Mouse (Mus musculus): ENCODE measurements around the gene Zbtb18.
"Not testable (repeated sequence)": the region's sequence is repeated elsewhere in the genome, so short reads cannot be mapped to it uniquely, and the experiment has no call there.

The Zbtb18 gene

DNA sequence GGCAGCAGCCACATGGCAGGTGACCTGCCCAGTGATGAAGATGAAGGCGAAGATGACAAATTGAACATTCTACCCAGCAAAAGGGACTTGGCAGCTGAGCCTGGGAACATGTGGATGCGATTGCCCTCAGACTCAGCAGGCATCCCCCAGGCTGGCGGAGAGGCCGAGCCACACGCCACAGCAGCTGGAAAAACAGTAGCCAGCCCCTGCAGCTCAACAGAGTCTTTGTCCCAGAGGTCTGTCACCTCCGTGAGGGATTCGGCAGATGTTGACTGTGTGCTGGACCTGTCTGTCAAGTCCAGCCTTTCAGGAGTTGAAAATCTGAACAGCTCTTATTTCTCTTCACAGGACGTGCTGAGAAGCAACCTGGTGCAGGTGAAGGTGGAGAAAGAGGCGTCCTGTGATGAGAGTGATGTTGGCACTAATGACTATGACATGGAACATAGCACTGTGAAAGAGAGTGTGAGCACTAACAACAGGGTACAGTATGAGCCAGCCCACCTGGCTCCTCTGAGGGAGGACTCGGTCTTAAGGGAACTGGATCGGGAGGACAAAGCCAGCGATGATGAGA is 5.5 kb downstream of the Zbtb18 start:
- no peak for DNase-seq (ENCODE audit: low read depth)

DNA sequence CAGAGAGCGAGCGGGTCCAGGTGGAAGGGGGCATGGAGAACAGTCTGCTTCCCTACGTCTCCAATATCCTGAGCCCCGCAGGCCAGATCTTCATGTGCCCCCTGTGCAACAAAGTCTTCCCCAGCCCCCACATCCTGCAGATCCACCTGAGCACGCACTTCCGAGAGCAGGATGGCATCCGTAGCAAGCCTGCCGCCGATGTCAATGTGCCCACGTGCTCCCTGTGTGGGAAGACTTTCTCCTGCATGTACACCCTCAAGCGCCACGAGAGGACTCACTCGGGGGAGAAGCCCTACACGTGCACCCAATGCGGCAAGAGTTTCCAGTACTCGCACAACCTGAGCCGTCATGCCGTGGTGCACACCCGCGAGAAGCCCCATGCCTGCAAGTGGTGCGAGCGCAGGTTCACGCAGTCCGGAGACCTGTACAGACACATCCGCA is 6.0 kb downstream of the Zbtb18 start:
- no peak for DNase-seq (ENCODE audit: low read depth)

DNA sequence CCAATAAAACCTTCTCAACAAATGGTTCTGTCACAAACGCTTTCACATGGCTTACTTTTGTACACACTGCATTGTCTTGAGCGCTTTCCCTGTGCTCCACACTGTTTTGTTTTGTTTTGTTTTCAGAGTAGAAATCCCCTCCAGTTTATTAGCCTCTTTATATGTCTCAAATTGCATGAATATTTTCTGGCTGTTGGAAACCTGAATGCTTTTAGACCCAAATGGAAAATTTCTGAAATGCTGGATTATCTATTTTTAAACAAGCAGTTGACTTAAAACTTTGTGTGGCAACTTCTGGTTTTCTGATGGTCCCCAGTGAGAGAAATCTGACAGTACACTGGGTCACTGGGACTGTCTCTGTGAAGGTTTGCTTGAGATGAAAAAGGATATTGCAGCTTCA is 6.8 kb downstream of the Zbtb18 start:
- no peak for DNase-seq (ENCODE audit: low read depth)

GRCm38 (mm10) chr1:177449857-177450256 is 7.7 kb downstream of the Zbtb18 start:
- not testable (repeated sequence) for DNase-seq (ENCODE audit: low read depth)

GRCm38 (mm10) chr1:177451041-177451440 is 8.9 kb downstream of the Zbtb18 start:
- no peak for DNase-seq (ENCODE audit: low read depth)

DNA sequence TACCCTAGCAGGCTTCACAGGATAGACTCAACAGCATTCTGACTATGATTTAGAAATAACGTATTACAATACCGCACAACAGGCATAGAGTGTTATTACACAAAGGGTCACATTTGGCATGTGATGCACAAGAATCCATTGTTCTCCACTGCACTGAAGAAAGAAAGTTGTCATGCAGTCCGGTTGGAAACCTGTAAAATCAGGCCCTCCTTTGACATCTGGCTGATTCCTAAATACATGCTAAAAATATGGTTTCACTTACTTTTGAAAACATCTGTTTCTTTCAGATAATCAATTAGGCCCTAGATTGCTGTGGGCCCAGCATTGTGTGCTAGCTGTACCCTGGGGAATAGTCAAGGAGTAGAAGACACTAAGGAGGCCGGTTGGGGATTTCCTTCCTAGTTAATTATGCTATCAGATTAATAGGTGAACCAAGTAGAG is 9.9 kb downstream of the Zbtb18 start:
- DNase-seq (ENCODE audit: low read depth) = no peak

- DNase-seq (ENCODE audit: low read depth) = no peak
These were observed 10.8 kb downstream of the Zbtb18 start for GRCm38 (mm10) chr1:177452987-177453386.

GRCm38 (mm10) chr1:177453806-177454205 is 11.7 kb downstream of the Zbtb18 start:
- no peak for DNase-seq (ENCODE audit: low read depth)

GRCm38 (mm10) chr1:177454492-177454891 is 12.3 kb downstream of the Zbtb18 start:
- DNase-seq (ENCODE audit: low read depth) = no peak

DNA sequence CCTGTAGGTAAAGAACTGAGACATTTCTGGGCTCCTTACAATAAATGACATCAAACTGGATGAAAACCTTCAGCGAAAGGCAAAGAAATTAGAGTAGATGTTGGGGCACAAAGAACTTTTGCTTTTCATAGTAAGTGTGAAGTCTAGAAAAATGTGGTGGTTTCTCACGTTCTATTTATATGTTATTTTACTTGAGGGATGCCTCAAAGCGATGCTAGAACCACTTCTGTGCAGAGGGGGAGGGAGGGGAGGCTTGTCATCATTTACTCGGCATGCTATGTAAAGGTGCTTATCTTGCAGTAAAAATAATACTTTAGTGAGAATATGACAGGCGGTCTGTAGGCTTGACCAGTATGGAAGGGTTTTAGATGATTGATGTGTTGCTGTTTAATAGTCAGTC is 13.3 kb downstream of the Zbtb18 start:
- no peak for DNase-seq (ENCODE audit: low read depth)

DNA sequence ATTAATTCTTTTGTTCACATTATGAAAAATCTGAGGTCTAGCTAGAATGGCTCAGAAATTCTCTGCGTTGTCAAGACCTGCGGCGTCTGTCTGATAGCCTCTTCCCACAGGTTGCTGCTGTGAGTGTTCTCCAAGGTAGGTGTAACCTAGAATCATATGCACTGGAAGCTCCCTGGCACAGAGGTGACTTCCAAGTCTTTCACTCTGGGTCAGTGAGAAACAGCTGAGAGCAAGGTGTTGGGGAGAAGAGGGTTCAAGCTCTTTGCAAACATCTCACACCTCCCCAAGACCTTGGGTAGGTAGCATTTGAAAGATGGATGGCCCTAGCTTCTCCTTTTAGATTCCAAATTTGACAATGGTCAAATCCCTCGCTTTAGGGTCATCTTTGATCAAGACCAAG is 14.1 kb downstream of the Zbtb18 start:
- DNase-seq (ENCODE audit: low read depth) = no peak

- DNase-seq (ENCODE audit: low read depth) = no peak
These were observed 14.6 kb downstream of the Zbtb18 start for GRCm38 (mm10) chr1:177456772-177457171.

- DNase-seq (ENCODE audit: low read depth) = no peak
These were observed 15.8 kb downstream of the Zbtb18 start for GRCm38 (mm10) chr1:177457981-177458380.

GRCm38 (mm10) chr1:177458456-177459389 is 16.6 kb downstream of the Zbtb18 start:
- DNase-seq (ENCODE audit: low read depth) = no peak

- DNase-seq (ENCODE audit: low read depth) = no peak
These were observed 17.4 kb downstream of the Zbtb18 start for GRCm38 (mm10) chr1:177459536-177459935.

DNA sequence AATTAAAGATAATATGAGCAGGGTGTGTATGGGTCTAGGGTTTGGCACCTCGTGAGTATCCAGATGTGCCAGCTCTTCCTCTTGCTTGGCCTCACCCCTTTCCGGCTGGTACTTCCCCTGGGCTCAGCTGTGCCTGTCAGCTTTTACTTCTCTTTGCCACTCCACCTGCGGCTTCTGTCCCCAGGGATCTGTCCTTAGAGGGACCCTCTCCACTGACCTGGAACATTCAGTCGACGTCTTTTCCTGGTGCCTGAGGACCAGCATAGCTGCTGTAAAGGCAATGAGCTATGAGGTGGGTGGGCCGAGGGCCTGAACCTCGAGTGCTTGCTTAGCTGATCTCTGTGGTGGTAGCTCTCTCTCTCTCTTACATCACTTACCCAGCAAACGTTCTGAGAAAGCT is 25.0 kb downstream of the Zbtb18 start:
- DNase-seq (ENCODE audit: low read depth) = no peak

- no peak for DNase-seq (ENCODE audit: low read depth)
These were observed 26.3 kb downstream of the Zbtb18 start for GRCm38 (mm10) chr1:177468436-177468835.

GRCm38 (mm10) chr1:177470091-177470490 is 27.9 kb downstream of the Zbtb18 start:
- DNase-seq (ENCODE audit: low read depth) = no peak

- DNase-seq (ENCODE audit: low read depth) = no peak
These were observed 28.8 kb downstream of the Zbtb18 start for GRCm38 (mm10) chr1:177470951-177471350.

DNA sequence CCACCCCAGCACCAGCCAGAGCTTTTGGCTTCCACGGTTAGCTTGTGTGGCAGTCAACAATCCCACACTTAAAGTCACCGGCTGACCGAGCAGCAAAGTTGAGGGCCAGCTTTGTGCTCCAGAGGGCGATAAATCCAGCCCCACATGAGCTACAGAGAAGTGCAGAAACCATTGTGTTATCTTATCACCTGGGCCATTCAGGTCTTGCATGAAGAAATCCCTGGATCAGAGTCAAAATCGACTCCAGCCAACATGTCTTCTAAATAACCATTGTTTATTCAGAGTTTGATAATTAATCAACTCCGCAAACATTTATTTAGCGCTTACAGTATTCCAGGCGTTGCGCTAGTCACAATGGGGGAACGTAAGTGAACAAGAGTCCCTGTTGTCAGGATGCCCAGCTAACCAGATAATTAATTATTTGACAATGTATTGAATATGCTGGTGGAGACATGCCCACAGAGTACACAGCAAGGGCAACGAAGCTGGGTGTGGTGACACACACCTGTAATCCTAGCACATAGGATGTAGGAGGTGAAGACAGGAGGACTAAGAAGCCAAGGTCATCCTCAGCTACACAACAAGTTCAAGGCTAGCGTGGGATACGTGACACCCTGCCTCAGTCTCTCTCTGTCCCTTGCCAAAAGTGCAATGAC is 33.5 kb downstream of the Zbtb18 start:
- no peak for DNase-seq (ENCODE audit: low read depth)

DNA sequence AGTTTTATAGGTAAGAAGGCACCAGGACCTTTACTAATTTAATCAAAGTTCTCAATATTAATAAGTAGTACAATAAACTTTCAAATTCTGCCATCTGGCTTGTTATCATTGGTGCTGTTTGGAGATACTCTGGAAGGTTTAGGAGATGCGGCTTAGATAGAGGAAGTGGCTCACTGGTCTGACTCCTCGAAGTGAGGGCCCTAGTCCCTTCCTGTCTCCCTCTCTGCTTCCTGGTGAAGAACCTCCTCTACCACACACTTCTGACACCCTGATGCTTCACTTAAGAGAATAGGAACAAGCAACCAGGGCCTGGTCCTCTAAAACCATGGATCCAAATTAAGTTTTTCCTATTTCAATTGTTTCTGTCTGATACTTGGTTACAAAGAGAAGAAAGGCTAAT is 36.4 kb downstream of the Zbtb18 start:
- DNase-seq (ENCODE audit: low read depth) = no peak

GRCm38 (mm10) chr1:177479356-177480004 is 37.3 kb downstream of the Zbtb18 start:
- no peak for DNase-seq (ENCODE audit: low read depth)
